8 mouse cellular contexts compared by ENCODE assay signal in the genomic region with DNA sequence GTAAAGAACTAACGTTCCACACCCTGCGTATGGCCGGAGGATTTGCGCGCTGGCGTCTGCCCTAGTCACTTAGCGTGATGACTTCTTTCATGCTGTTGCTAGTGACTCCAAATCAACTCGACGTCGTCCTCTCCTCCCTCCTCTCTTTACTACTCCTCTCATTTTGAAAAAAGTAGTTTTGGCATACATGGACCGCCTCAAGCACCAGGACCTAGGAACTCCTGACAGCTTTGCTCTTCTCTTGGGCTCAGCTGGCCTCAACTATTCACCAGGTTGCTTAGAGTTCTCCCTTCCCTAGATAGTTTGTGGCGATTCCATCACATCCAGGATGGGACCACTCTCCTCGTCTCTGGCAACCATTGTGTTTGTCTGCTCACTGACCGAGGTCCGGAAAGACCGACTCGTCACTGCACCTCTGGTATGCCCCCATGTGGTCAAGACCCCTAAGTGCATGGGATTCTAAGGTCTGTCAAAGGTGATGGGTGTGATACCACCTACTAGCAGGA. TPM values are rescaled to one million over a fixed set of nuclear protein-coding genes. Genes with fewer than 3 reads are reported as not detected.
DNase-seq lines count a peak whose midpoint lies in the region; ATAC-seq and TF ChIP-seq lines count a peak whose summit lies in the region.

No protein-coding gene starts in this region.

- peak; percentile 96 for DNase-seq in A20 (ENCODE audit: low read depth, low spot score)
- DNase-seq in adrenal gland, postnatal 4 days (ENCODE audit: low spot score in 2 of 2) = peak; percentile 46 to 83
- peak; percentile 90 for DNase-seq in embryonic facial prominence, embryonic 14.5 days (ENCODE audit: low spot score)
- DNase-seq in heart, adult 9 months (ENCODE audit: low spot score in 2 of 2) = peak; percentile 86 to 91
- DNase-seq in kidney, adult 9 months = peak; percentile 94
- DNase-seq in midbrain, postnatal 0 days (ENCODE audit: low spot score) = peak; percentile 84
- peak; percentile 82 to 91 for DNase-seq in spleen, postnatal 10 days (ENCODE audit: low spot score in 2 of 2)

- no peaks in the 10 kb centered on the region for H3K36me3 ChIP-seq in embryonic facial prominence, embryonic 14.5 days (ENCODE audit: control insufficient read depth, insufficient read depth, low read length)
- H3K36me3 ChIP-seq in limb, embryonic 15.5 days = no peaks in the 10 kb centered on the region
- no peaks in the 10 kb centered on the region for H3K36me3 ChIP-seq in midbrain, postnatal 0 days (ENCODE audit: insufficient read depth, low read length)

- H3K9ac ChIP-seq in embryonic facial prominence, embryonic 14.5 days (ENCODE audit: low read depth, low read length) = peak overlapping the region; percentile 94
- H3K9ac ChIP-seq in limb, embryonic 15.5 days = peak overlapping the region; percentile 43; the same call in 1 of the 2 replicates
- peak overlapping the region; percentile 39 for H3K9ac ChIP-seq in midbrain, postnatal 0 days (replicated peaks; ENCODE audit: low read length, poor library complexity, severe bottlenecking)

- peak; percentile 5 for ATAC-seq in embryonic facial prominence, embryonic 14.5 days (ENCODE audit: low read depth)
- peak; percentile 6; the same call in 1 of the 2 replicates for ATAC-seq in limb, embryonic 15.5 days (ENCODE audit: insufficient number of reproducible peaks, low FRiP score, low TSS enrichment, low read depth)
- peak; percentile 11; the same call in 1 of the 2 replicates for ATAC-seq in midbrain, postnatal 0 days (ENCODE audit: low FRiP score)

- peak overlapping the region; percentile 86 for H3K4me3 ChIP-seq in embryonic facial prominence, embryonic 14.5 days (ENCODE audit: low read depth, low read length)
- H3K4me3 ChIP-seq in limb, embryonic 15.5 days = peak overlapping the region; percentile 70
- peak overlapping the region; percentile 78 for H3K4me3 ChIP-seq in midbrain, postnatal 0 days (ENCODE audit: low read depth, low read length)

- peaks cover 7% of the 10 kb centered on the region; the same call in 1 of the 2 replicates for H3K4me1 ChIP-seq in embryonic facial prominence, embryonic 14.5 days (ENCODE audit: control insufficient read depth, insufficient read depth, low read length)
- H3K4me1 ChIP-seq in limb, embryonic 15.5 days = peaks cover 20% of the 10 kb centered on the region
- H3K4me1 ChIP-seq in midbrain, postnatal 0 days (ENCODE audit: insufficient read depth, low read length) = no peaks in the 10 kb centered on the region

- peak overlapping the region; percentile 98 for H3K27ac ChIP-seq in embryonic facial prominence, embryonic 14.5 days (replicated peaks; ENCODE audit: low read depth, low read length)
- H3K27ac ChIP-seq in limb, embryonic 15.5 days = peak overlapping the region; percentile 97
- peak overlapping the region; percentile 95 for H3K27ac ChIP-seq in midbrain, postnatal 0 days (ENCODE audit: low read depth, low read length)

- H3K27me3 ChIP-seq in embryonic facial prominence, embryonic 14.5 days (replicated peaks; ENCODE audit: control insufficient read depth, insufficient read depth, low read length) = no peaks in the 10 kb centered on the region
- H3K27me3 ChIP-seq in limb, embryonic 15.5 days = no peaks in the 10 kb centered on the region
- H3K27me3 ChIP-seq in midbrain, postnatal 0 days (ENCODE audit: insufficient read depth, low read length) = no peaks in the 10 kb centered on the region

- no peaks in the 10 kb centered on the region for H3K9me3 ChIP-seq in embryonic facial prominence, embryonic 14.5 days (ENCODE audit: control insufficient read depth, low read length)
- H3K9me3 ChIP-seq in limb, embryonic 15.5 days = no peaks in the 10 kb centered on the region
- H3K9me3 ChIP-seq in midbrain, postnatal 0 days (ENCODE audit: low read length) = no peaks in the 10 kb centered on the region

- H3K4me2 ChIP-seq in embryonic facial prominence, embryonic 14.5 days (ENCODE audit: low read depth, low read length) = peak overlapping the region; percentile 58
- peak overlapping the region; percentile 70 for H3K4me2 ChIP-seq in limb, embryonic 15.5 days
- peak overlapping the region; percentile 59 for H3K4me2 ChIP-seq in midbrain, postnatal 0 days (ENCODE audit: low read depth, low read length, poor library complexity, severe bottlenecking)

- under 1% methylated on average over 17 of the region's 17 CpGs for WGBS in embryonic facial prominence, embryonic 14.5 days
- WGBS in limb, embryonic 15.5 days = under 1% methylated on average over 17 of the region's 17 CpGs
- under 1% methylated on average over 17 of the region's 17 CpGs for WGBS in midbrain, postnatal 0 days

- peak; percentile 85 for TF ChIP-seq CTCF in midbrain, postnatal 0 days (IDR thresholded peaks at IDR 0.05)

RNA-seq across cellular contexts. Expression of a gene that starts 13.2 kb away (rescaled TPM):
- total RNA-seq in adrenal gland, postnatal 4 days (2021) = under 1 TPM in 1 of 2 experiments, not detected in 1; 0.79 TPM
- polyA plus RNA-seq in embryonic facial prominence, embryonic 14.5 days (2014; fragmentation: Nextera tagmentation; extraction: Ambion mirVana) = 0.39 TPM in 1 of 2 replicates, not detected in the other
- polyA plus RNA-seq in limb, embryonic 15.5 days (2015; fragmentation: Nextera tagmentation; extraction: Ambion mirVana) = 0.11 and 0.18 TPM in 2 replicates
- not detected in 2 replicates for total RNA-seq in midbrain, postnatal 0 days (2014; rRNA removed)
- polyA plus RNA-seq in midbrain, postnatal 0 days (2015; fragmentation: Nextera tagmentation; extraction: Ambion mirVana) = not detected in 2 replicates

RNA-seq across cellular contexts. Expression of a gene that starts 13.2 kb away (rescaled TPM):
- total RNA-seq in adrenal gland, postnatal 4 days (2021) = not detected
- 0.42 TPM in 1 of 2 replicates, not detected in the other for polyA plus RNA-seq in embryonic facial prominence, embryonic 14.5 days (2014; fragmentation: Nextera tagmentation; extraction: Ambion mirVana)
- not detected in 2 replicates for polyA plus RNA-seq in limb, embryonic 15.5 days (2015; fragmentation: Nextera tagmentation; extraction: Ambion mirVana)
- total RNA-seq in midbrain, postnatal 0 days (2014; rRNA removed) = not detected in 2 replicates
- not detected in 2 replicates for polyA plus RNA-seq in midbrain, postnatal 0 days (2015; fragmentation: Nextera tagmentation; extraction: Ambion mirVana)

RNA-seq across cellular contexts. Expression of a gene that starts 48.1 kb away (rescaled TPM):
- total RNA-seq in adrenal gland, postnatal 4 days (2021) = under 1 TPM in 1 of 2 experiments, not detected in 1; 0.23 TPM
- polyA plus RNA-seq in embryonic facial prominence, embryonic 14.5 days (2014; fragmentation: Nextera tagmentation; extraction: Ambion mirVana) = not detected in 2 replicates
- 0.37 TPM in 1 of 2 replicates, not detected in the other for polyA plus RNA-seq in limb, embryonic 15.5 days (2015; fragmentation: Nextera tagmentation; extraction: Ambion mirVana)
- total RNA-seq in midbrain, postnatal 0 days (2014; rRNA removed) = 0.42 TPM in 1 of 2 replicates, not detected in the other
- not detected in 2 replicates for polyA plus RNA-seq in midbrain, postnatal 0 days (2015; fragmentation: Nextera tagmentation; extraction: Ambion mirVana)

RNA-seq across cellular contexts. Expression of a gene that starts 50.3 kb away (rescaled TPM):
- total RNA-seq in adrenal gland, postnatal 4 days (2021) = under 1 TPM; 0.11 to 0.25 TPM
- polyA plus RNA-seq in embryonic facial prominence, embryonic 14.5 days (2014; fragmentation: Nextera tagmentation; extraction: Ambion mirVana) = 0.14 TPM in 1 of 2 replicates, not detected in the other
- polyA plus RNA-seq in limb, embryonic 15.5 days (2015; fragmentation: Nextera tagmentation; extraction: Ambion mirVana) = 0.07 TPM in 1 of 2 replicates, not detected in the other
- total RNA-seq in midbrain, postnatal 0 days (2014; rRNA removed) = 0.09 and 0.77 TPM in 2 replicates
- polyA plus RNA-seq in midbrain, postnatal 0 days (2015; fragmentation: Nextera tagmentation; extraction: Ambion mirVana) = 0.09 and 0.25 TPM in 2 replicates

RNA-seq across cellular contexts. Expression of a gene that starts 51.6 kb away (rescaled TPM):
- total RNA-seq in adrenal gland, postnatal 4 days (2021) = 1 to 10 TPM in 1 of 2 experiments, under 1 TPM in 1; 0.67 to 1.7 TPM
- 0.56 and 1.1 TPM in 2 replicates for polyA plus RNA-seq in embryonic facial prominence, embryonic 14.5 days (2014; fragmentation: Nextera tagmentation; extraction: Ambion mirVana)
- 0.19 and 0.58 TPM in 2 replicates for polyA plus RNA-seq in limb, embryonic 15.5 days (2015; fragmentation: Nextera tagmentation; extraction: Ambion mirVana)
- 0.19 and 0.38 TPM in 2 replicates for total RNA-seq in midbrain, postnatal 0 days (2014; rRNA removed)
- 0.29 and 0.41 TPM in 2 replicates for polyA plus RNA-seq in midbrain, postnatal 0 days (2015; fragmentation: Nextera tagmentation; extraction: Ambion mirVana)

Comparison
In these comparisons a context has a peak if more than half of its experiments do, and no peak if none do; other contexts are left out.
1. Peak in every context shown above with its lines: DNase-seq, ATAC-seq, H3K4me3 ChIP-seq and H3K27ac ChIP-seq.
2. H3K9ac ChIP-seq: peak in every context shown above with its lines; median percentile 94 in embryonic facial prominence, embryonic 14.5 days; 43 in limb, embryonic 15.5 days; 39 in midbrain, postnatal 0 days.